Mouse (Mus musculus) left cerebral cortex, adult 2 months (tissue): ENCODE measurements around the gene Rars. TPM values are rescaled to one million over a fixed set of nuclear protein-coding genes. Genes with fewer than 3 reads are reported as not detected.

Experiments used
- DNase-seq, 2 experiments: peaks; one replicate each; pipeline ENCODE4 v3.0.0; 2021 to 2022; ENCODE audit warnings: low spot score in 2 of 2, mixed read lengths in 1 of 2; ENCODE audit errors: extremely low spot score in 1 of 2
- H3K27ac ChIP-seq: fragments of 200-600 bp; 2 replicates; pipeline ENCODE4 v1.8.1; 2022
- H3K4me3 ChIP-seq: fragments of 200-600 bp; 2 replicates; pipeline ENCODE4 v1.8.1; 2022
- CTCF ChIP-seq: fragments of 200-600 bp; IDR thresholded peaks from 2 replicates; pipeline ENCODE4 v1.8.1; 2022; ENCODE audit warnings: antibody characterized with exemption, mild to moderate bottlenecking, moderate library complexity
- intact Hi-C: fragments of 180-260 bp; cut with DNase I; formaldehyde crosslinking; loops from one replicate; pipeline ENCODE4 v1.15.1; 2025
- total RNA-seq, 2 experiments: library from RNA; stranded (reverse); gene quantifications; 2 replicates each; pipeline ENCODE4 v1.2.3; 2021

Gene Rars
- total RNA-seq, 2 experiments from 2014 or later: 46.8 to 48.4 TPM

DNA sequence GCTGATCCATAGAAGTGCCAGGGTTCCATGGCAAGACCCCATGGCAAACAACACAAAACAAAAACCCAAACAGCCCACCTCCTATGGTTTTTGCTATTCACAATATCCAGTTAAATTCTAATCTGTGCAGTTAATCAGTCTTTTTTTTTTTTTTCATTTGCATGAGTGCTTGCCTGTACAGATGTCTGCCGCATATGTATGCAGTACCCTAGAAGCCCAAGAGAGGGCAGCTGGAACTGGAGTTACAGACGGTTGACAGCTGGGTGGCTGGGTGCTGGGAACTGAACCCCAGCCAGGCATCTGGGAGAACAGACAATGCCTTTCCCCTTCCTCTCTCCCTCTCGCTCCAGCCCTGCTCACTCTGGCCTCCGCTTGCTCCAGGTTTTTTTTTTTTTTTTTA lies 49.8 kb downstream of the Rars start:
- DNase-seq: no peak
- Histone ChIP-seq H3K27ac (no peak overlapping the region), H3K4me3 (no peak overlapping the region)
- intact Hi-C loops: no loop called here
- TF ChIP-seq CTCF: peak; percentile 1; the same call in 1 of the 2 replicates

- no peak overlapping the region for H3K4me3 ChIP-seq
- DNase-seq: no peak
- TF ChIP-seq CTCF: no peak
- intact Hi-C loops: no loop called here
- no peak overlapping the region for H3K27ac ChIP-seq
Measured at GRCm38 (mm10) chr11:35784002-35784401, 50.3 kb downstream of the Rars start.

- DNase-seq: no peak
- Histone ChIP-seq H3K4me3 (no peak overlapping the region), H3K27ac (no peak overlapping the region)
- intact Hi-C loops: no loop called here
- no peak for TF ChIP-seq CTCF
Measured at GRCm38 (mm10) chr11:35783038-35783437, 51.3 kb downstream of the Rars start.

DNA sequence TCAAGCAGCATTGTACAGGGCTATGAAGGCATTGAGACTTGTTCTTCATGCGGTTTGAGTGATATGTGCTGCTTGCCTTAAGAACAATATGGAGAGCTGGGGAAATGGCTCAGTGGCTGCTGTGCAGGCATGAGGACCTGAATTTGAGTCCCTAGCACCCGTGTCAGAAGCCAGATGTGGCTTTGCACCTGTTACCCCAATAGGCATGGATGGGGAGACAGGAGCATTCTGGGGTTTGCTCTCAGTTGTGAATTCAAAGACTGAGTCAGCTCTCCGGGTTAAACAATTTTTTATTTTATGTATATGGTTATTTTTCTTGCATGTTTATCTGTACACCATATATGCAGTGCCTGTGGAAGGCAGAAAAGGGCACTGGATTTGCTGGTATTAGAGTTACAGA lies 51.9 kb downstream of the Rars start:
- no peak for TF ChIP-seq CTCF
- H3K4me3 ChIP-seq: no peak overlapping the region
- H3K27ac ChIP-seq: no peak overlapping the region
- DNase-seq: no peak
- intact Hi-C loops: no loop called here

- DNase-seq: no peak
- Histone ChIP-seq H3K4me3 (no peak overlapping the region), H3K27ac (no peak overlapping the region)
- intact Hi-C loops: no loop called here
- peak; percentile 41 for TF ChIP-seq CTCF
Measured at GRCm38 (mm10) chr11:35780336-35780735, 54.0 kb downstream of the Rars start.

- TF ChIP-seq CTCF: no peak
- no peak overlapping the region for H3K4me3 ChIP-seq
- H3K27ac ChIP-seq: no peak overlapping the region
- no peak for DNase-seq
- intact Hi-C loops: no loop called here
Measured at GRCm38 (mm10) chr11:35776452-35776851, 57.9 kb downstream of the Rars start.

- intact Hi-C loops: no loop called here
- TF ChIP-seq CTCF: no peak
Measured at GRCm38 (mm10) chr11:35775606-35776005, 58.7 kb downstream of the Rars start.

DNA sequence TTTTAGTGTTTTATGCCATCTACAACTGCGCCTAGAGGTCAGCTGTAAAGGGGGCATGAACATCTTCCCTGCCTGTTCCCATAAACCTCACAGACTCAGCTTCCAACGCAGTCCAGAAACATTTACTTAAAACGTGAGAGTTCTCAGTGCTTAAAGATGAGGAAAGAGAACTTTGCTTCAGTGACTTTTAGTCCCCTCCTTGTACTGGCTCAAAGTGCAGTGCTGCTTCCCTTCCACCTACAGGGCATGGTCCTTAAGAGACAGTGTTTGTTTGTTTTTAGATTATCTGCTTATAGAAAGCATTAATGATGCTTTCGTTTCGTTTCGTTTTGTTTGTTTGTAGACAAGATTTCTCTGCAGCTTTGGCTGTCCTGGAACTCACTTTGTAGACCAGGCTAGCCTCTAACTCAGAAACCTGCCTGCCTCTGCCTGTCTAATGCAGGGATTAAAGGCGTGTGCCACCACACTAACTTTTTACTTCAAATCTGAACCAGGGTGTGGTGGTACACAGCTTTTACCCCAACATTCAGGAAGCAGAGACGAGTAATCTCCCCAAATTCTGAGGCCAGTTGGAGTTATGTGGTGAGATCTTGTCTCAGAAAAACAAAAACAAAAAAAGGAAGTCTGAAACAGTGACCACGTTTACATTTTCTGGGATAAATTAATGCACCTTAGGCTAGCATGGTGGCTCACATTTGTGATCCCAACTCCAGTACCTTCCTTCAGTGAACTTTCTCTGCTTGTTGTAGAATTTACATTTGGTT lies 63.4 kb downstream of the Rars start:
- TF ChIP-seq CTCF: no peak
- no peak for DNase-seq
- intact Hi-C loops: no loop called here
- Histone ChIP-seq H3K4me3 (peak overlapping the region; percentile 98), H3K27ac (no peak overlapping the region)

More at GRCm38 (mm10) chr11:35775606-35776005, 58.7 kb downstream of the Rars start:
- Histone ChIP-seq H3K4me3 (no peak overlapping the region), H3K27ac (no peak overlapping the region)
- no peak for DNase-seq

DNA sequence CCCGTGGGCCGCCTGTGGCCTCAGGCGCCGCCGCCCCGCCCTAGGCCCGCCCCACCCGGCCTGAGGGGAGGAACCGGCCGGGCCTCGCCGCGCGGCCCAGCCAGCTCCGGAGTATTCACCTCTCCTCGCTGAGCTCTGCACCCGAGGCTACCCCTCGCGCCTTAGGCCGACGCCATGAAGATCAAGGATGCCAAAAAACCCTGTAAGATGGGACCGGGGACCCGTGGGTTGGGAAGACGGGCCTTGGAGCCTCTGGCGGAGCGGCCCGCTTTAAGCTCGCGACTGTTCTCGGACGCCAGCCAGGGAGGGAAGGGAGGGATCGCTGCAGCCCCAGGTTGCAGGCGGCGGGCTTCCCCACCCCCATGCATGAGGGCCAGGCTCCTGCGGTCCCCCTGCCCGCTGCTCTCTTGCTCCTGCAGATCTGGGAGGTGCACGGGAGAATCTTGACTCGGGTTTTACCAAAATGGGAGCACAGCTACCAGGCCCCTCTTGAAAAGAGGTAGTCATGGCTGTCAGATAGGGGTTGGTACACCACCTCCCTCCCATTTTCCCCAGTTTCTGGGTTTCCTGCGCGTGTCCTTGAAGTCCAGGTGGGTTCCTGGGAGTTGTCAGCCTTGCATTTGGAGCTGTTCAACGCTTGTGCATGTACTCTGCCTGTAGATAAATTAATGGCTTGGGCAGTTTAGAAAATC lies 64.4 kb downstream of the Rars start:
- no peak for TF ChIP-seq CTCF
- peak; percentile 66 to 68 for DNase-seq
- intact Hi-C loops: loop anchor here (5.0 kb wide), 1 partner anchor 62 kb away; the partner anchor contains the start of gene Rars
- H3K4me3 ChIP-seq: peak overlapping the region; percentile 98
- peak overlapping the region; percentile 96 for H3K27ac ChIP-seq

DNA sequence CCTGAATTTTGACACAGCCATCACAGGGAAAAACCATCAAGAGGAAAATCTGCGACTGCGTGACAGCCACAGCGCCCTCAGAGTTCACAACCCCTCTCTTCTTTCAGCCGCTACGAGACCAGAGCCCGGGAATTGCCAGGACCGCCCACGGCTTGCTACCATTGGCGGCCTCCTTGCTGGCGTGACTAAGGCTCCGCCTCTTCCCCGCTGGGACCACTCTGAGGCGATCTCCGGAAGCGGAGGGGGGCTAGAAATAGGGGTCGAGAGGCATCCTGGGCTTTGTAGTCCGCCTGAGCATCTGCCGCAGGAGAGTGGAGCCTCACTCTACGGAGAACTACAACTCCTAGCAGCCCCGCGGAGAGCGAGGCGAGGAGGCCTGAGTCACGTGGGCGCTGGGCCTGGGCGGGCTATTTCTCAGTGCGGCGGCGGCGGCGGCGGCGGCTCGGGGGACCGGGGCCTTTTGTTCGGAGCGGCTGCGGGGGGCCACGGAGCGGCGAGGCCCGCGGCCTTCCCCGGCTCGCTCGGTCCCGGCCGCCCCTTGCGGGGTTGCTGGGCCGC lies 65.0 kb downstream of the Rars start, which contains the start of gene Pank3:
Pank3 (plus strand) TSS at position 297 of the 558 bp plus-strand sequence.
- DNase-seq: peak; percentile 95 to 97
- intact Hi-C loops: loop anchor here (5.0 kb wide), 1 partner anchor 63 kb away; the partner anchor contains the start of gene Rars

GRCm38 (mm10) chr11:35766845-35767244 lies 67.5 kb downstream of the Rars start:
- H3K4me3 ChIP-seq: no peak overlapping the region
- no peak for TF ChIP-seq CTCF
- intact Hi-C loops: loop anchor here (5.0 kb wide), 1 partner anchor 65 kb away; the partner anchor contains the start of gene Rars
- DNase-seq: no peak
- no peak overlapping the region for H3K27ac ChIP-seq

More for the DNA sequence above, 65.0 kb downstream of the Rars start, which contains the start of gene Pank3:
- H3K27ac ChIP-seq: peak within 1 kb of the TSS; percentile 96
- TF ChIP-seq CTCF: no peak
- H3K4me3 ChIP-seq: peak within 1 kb of the TSS; percentile 98

- DNase-seq: no peak
- Histone ChIP-seq H3K4me3 (no peak overlapping the region), H3K27ac (no peak overlapping the region)
- TF ChIP-seq CTCF: no peak
- intact Hi-C loops: no loop called here
Measured at GRCm38 (mm10) chr11:35760627-35761003, 73.7 kb downstream of the Rars start.
